Mouse (Mus musculus) right cerebral cortex, postnatal 25 days (tissue): ENCODE data around the gene Arnt.
A peak's percentile ranks its signal among the peaks of the same experiment; 100 is the strongest.

Source experiments
- DNase-seq: peaks from one replicate; pipeline ENCODE4 v3.0.0; 2022

Arnt gene

GRCm38 (mm10) chr3:95457758-95458157, 23.6 kb downstream of the Arnt start:
- no peak for DNase-seq

- DNase-seq, result no peak
Measured at GRCm38 (mm10) chr3:95459381-95459780, 25.2 kb downstream of the Arnt start.

- no peak for DNase-seq
Measured at GRCm38 (mm10) chr3:95463852-95464251, 29.7 kb downstream of the Arnt start.

GRCm38 (mm10) chr3:95478966-95479365, 44.8 kb downstream of the Arnt start:
- no peak for DNase-seq

GRCm38 (mm10) chr3:95486421-95486820, 52.2 kb downstream of the Arnt start:
- no peak for DNase-seq

GRCm38 (mm10) chr3:95488679-95489078, 54.5 kb downstream of the Arnt start:
- no peak for DNase-seq

GRCm38 (mm10) chr3:95490238-95490637, 56.0 kb downstream of the Arnt start:
- DNase-seq, result no peak

GRCm38 (mm10) chr3:95494342-95494741, 60.2 kb downstream of the Arnt start:
- DNase-seq, result peak; percentile 42

- DNase-seq, result no peak
Measured at GRCm38 (mm10) chr3:95498229-95498628, 64.0 kb downstream of the Arnt start.

GRCm38 (mm10) chr3:95499024-95499423, 64.8 kb downstream of the Arnt start, which contains the start of gene Ctsk:
TSS of gene Ctsk (plus strand) at chr3:95499256.
- no peak for DNase-seq

- peak; percentile 18 for DNase-seq
Measured at GRCm38 (mm10) chr3:95499496-95500140, 65.4 kb downstream of the Arnt start.

GRCm38 (mm10) chr3:95502312-95502711, 68.1 kb downstream of the Arnt start:
- no peak for DNase-seq

- DNase-seq, result no peak
Measured at GRCm38 (mm10) chr3:95509348-95509747, 75.2 kb downstream of the Arnt start.

GRCm38 (mm10) chr3:95511611-95512180, 77.5 kb downstream of the Arnt start:
- DNase-seq, result no peak

- no peak for DNase-seq
Measured at GRCm38 (mm10) chr3:95516614-95517041, 82.4 kb downstream of the Arnt start.

GRCm38 (mm10) chr3:95517493-95517898, 83.3 kb downstream of the Arnt start:
- peak; percentile 62 for DNase-seq

- no peak for DNase-seq
Measured at GRCm38 (mm10) chr3:95518891-95519290, 84.7 kb downstream of the Arnt start.

- DNase-seq, result no peak
Measured at GRCm38 (mm10) chr3:95519315-95519714, 85.1 kb downstream of the Arnt start.

- DNase-seq, result no peak
Measured at GRCm38 (mm10) chr3:95520100-95520499, 85.9 kb downstream of the Arnt start.

- DNase-seq, result no peak
Measured at GRCm38 (mm10) chr3:95521168-95521567, 87.0 kb downstream of the Arnt start.

GRCm38 (mm10) chr3:95523662-95524061, 89.5 kb downstream of the Arnt start:
- DNase-seq, result no peak

- DNase-seq, result no peak
Measured at GRCm38 (mm10) chr3:95524673-95525072, 90.5 kb downstream of the Arnt start.

GRCm38 (mm10) chr3:95526111-95526510, 91.9 kb downstream of the Arnt start:
- DNase-seq, result no peak

- no peak for DNase-seq
Measured at GRCm38 (mm10) chr3:95526622-95527211, 92.5 kb downstream of the Arnt start, which contains the start of gene Ctss. TSS of gene Ctss (plus strand) at chr3:95526786.
